Mouse (Mus musculus): ENCODE results near the gene Lsamp.

Gene Lsamp

GRCm38 (mm10) chr16:41588675-41589301 is 1604.6 kb downstream of the Lsamp start:
- no peak for DNase-seq

- DNase-seq: no peak
Observed at GRCm38 (mm10) chr16:41612229-41612628, 1628.1 kb downstream of the Lsamp start.

- DNase-seq: peak; percentile 51
Observed at GRCm38 (mm10) chr16:41623871-41624270, 1639.7 kb downstream of the Lsamp start.

GRCm38 (mm10) chr16:41633898-41634297 is 1649.7 kb downstream of the Lsamp start:
- DNase-seq: no peak

- no peak for DNase-seq
Observed at GRCm38 (mm10) chr16:41640876-41641275, 1656.7 kb downstream of the Lsamp start.

- DNase-seq: peak; percentile 83
Observed at GRCm38 (mm10) chr16:41653261-41653660, 1669.1 kb downstream of the Lsamp start.

- peak; percentile 84 for DNase-seq
Observed at GRCm38 (mm10) chr16:41674316-41675038, 1690.3 kb downstream of the Lsamp start.

GRCm38 (mm10) chr16:41675774-41676173 is 1691.6 kb downstream of the Lsamp start:
- peak; percentile 91 for DNase-seq

DNA sequence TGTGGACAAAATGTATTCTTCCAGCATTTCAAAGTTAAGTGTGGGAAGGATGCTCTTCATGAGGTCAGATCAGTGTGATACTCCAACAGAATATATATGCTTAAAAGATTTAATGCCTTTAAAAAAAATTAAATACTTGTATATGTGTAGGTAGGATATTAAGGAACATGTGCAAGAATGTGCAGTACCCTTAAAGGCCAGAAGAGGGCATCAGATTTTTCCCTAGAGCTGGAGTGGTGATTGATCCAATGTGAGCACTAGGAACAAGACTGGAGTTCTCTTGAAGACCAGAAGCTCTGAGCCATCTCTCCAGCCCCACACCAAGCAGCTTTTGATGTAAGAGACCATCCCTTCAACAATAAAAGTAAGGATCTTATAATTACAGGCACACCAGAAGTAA is 1708.3 kb downstream of the Lsamp start:
- no peak for DNase-seq

- DNase-seq: no peak
Observed at GRCm38 (mm10) chr16:41701790-41702428, 1717.7 kb downstream of the Lsamp start.

- peak; percentile 98 for DNase-seq
Observed at GRCm38 (mm10) chr16:41728900-41729585, 1744.9 kb downstream of the Lsamp start.

DNA sequence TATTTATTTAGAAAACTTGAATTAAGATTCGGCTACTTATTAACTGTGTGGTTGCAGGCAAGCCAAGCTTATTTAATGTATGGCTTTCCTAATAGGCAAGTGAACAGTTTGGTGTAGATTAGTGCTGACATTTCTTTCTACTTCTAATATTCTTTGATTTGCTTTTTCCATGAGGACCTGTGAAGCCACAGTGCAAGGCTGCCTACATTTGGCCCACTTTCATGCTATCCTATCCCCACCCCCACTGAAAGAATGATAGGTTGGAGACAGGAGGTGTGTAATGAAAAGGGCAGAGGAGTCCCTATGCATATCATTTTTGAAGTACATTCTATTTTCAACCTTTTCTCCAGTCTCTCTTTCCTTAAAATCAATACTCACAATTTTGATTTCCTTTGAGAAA is 1745.8 kb downstream of the Lsamp start:
- peak; percentile 71 for DNase-seq

DNA sequence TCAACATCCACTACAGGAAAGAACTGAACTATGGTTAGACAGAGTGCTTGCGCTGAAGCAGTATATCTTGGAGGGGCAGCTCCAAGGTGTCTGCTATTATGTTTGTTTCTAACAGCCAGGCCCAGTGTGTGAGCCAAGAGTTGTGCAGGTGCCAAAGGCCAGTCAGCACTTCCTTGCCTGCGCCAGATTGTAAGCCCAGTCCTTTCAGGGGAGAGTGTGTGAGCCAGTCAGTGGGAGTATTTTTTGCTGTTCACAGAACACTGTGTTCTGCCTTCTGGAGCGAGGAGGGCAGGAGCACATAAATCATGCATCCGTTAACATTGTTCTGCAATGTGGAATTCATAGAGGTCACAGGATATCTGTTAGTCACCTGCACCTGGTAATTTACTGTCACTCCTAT is 1760.9 kb downstream of the Lsamp start:
- DNase-seq: peak; percentile 99

DNA sequence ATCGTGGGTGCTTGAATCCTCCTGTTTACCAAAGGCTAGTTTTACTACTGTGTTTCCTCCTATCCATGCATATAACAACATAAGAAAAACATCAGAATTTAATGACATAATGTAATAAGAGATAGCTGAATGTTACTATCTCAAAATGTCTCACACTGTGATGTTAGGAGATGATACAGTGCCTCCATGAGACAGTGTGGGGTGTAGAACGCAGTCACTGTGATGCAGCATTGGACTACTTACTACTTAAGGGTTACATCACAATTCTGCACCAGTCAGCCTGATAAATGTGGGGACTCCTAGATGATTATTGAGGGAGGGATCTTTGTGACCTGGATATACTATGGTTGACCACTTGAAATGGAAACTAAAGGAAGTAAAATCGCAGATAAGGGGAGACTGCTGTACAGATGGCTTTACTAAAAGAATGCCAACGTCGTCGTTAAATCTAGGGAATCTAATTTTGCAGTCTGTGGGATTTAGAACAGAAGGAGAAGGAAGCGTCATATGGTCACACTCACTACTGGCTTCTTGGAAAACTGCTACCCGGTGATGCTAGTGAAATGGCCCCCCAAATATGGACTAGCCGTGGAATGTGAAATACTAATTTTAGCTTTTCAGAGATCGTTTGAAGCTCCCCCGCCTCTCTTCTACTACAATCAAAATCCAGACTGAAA is 1762.2 kb downstream of the Lsamp start:
- peak; percentile 75 for DNase-seq

GRCm38 (mm10) chr16:41747874-41748273 is 1763.7 kb downstream of the Lsamp start:
- no peak for DNase-seq

GRCm38 (mm10) chr16:41748759-41749158 is 1764.6 kb downstream of the Lsamp start:
- no peak for DNase-seq

- no peak for DNase-seq
Observed at GRCm38 (mm10) chr16:41764285-41764684, 1780.1 kb downstream of the Lsamp start.

DNA sequence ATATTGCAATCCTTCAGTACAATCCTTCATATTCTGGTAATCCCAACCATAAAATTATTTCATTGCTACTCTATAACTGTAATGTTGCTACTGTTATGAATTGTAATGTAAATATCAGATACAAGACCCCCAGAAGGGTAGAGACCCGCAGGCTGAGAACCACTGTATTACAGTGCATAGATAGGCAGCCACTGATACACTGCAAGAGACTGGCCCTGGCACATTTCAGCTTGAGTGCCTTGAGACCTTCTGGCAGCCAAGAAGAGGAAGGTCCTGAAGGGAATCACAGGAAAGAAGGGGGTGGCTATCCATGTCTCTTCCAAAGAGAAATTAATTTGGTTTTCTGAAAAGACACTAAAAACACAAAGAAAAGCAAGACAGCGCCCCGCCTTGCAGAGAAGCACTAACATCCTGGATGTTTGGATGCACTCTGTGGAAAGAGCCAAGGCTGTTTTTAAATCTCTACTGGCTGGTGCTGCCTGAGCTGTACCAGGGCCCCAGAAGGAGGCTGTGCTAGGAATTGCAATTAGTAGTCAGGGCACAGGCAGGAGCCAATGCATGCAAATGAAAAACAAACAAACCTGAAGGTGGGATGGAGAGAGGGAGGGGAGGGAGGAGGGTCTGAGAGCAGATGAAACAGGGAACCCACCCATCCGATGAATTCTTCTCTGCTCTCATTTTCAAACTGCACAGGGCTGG is 1787.4 kb downstream of the Lsamp start:
- no peak for DNase-seq

DNA sequence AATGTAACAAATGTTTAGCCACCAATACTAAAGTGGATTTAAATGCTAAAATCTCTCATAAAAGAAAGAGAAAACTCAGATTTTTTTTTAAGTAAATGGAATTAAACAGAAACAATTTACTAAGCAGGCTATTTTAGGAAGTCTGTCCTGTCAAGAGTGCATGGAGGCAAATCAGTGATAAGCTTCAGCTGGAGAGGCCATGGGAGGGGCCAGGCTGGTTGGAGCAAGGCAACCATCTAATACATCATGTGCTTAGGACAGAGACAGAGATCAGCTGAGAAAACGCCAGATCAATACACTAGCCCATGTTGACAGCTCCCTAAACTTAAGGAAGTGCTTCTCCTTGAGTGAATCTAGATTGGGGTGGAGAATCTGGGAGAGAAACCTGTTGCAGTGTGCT is 1793.4 kb downstream of the Lsamp start:
- DNase-seq: no peak

- peak; percentile 54 for DNase-seq
Observed at GRCm38 (mm10) chr16:41785600-41785999, 1801.4 kb downstream of the Lsamp start.

DNA sequence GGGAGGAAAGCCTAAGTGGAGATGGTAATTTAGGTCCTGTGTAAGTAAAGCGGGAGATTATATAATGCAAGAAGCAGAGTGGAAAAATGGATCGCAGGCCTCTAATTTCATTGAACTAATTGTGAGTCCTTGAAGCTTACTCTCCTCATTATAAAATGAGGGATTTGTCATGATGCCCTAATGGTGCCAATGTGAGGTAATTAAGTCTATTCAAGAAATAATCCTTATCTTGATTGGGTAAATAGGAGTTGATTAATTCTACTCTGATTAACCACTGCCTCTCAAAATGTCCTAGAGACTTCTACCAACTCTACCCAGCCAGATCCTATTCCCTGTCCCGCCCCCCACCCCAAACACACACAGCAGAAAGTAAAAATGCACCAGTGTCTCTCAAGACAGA is 1802.5 kb downstream of the Lsamp start:
- DNase-seq: no peak

- DNase-seq: no peak
Observed at GRCm38 (mm10) chr16:41787146-41787545, 1803.0 kb downstream of the Lsamp start.

All from cerebellum, adult 9-10 months (tissue).